In the genomic region with DNA sequence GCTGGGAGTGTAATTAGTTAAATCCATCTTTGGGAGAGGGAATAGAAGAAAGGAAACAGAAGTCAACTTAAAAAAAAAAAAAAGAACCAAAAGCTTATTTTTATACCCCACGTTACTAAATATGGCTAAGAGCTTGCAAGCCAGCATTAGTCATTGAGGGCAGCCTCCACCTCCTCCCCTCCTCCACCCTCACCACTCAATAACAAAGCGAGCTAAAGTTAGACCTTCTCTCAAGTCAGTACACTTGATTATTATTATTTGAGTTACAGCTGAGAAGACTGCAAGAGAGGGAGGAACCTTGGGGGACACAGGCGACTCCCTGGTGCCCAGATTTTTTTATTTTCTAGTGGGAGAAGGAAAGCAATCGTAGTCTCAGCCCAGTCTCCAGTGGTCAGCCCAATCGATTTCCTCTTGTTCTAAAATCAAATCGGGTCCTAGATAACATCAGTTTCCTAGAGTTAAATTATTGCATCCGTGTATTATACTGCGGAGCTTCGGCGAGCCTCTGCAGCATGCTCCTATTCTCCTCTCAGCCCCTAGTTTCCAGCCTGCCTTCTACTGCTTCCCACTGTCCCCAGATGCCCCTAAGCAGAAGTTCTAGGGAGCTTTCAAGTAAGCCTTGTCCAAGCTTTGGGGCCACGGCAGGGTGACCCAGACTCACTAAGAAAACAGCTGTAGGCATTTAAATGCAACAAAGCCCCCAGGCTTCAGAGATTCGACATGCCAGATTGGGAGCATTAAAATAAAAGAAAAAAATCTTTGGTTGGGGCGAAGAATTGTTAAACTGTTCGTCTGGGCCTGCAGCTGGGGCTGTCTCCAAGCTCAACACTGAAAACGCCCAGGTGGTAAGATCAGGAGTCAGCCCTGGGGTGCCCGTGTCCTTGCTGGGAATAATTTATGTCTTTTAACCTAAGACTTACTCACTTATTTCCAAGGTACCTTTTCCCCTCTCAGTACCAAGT, we compare ENCODE assay signal across 8 mouse cellular contexts.
A peak's percentile ranks its signal among the peaks of the same experiment; 100 is the strongest.
DNase-seq lines count a peak whose midpoint lies in the region; ATAC-seq and TF ChIP-seq lines count a peak whose summit lies in the region.

No protein-coding gene starts in this region.

- H3K36me3 ChIP-seq in heart, embryonic 10.5 days: no peaks in the 10 kb centered on the region
- no peaks in the 10 kb centered on the region for H3K36me3 ChIP-seq in midbrain, embryonic 11.5 days (ENCODE audit: control insufficient read depth, insufficient read depth, low read length)

- 44% methylated on average over 16 of the region's 16 CpGs for WGBS in heart, embryonic 10.5 days
- WGBS in midbrain, embryonic 11.5 days: 51% methylated on average over 16 of the region's 16 CpGs

- no peak overlapping the region for H3K4me3 ChIP-seq in heart, embryonic 10.5 days
- no peak overlapping the region for H3K4me3 ChIP-seq in midbrain, embryonic 11.5 days (ENCODE audit: low read depth, low read length)
- no peak overlapping the region for H3K4me3 ChIP-seq in layer of hippocampus, adult 2 months

- H3K4me1 ChIP-seq in heart, embryonic 10.5 days: peaks cover 26% of the 10 kb centered on the region
- peaks cover 9% of the 10 kb centered on the region; the same call in 1 of the 2 replicates for H3K4me1 ChIP-seq in midbrain, embryonic 11.5 days (ENCODE audit: control insufficient read depth, insufficient read depth, low read length)

- no peak overlapping the region for H3K9ac ChIP-seq in midbrain, embryonic 11.5 days (ENCODE audit: low read length)

- ATAC-seq in midbrain, embryonic 11.5 days (ENCODE audit: low FRiP score): peak; percentile 77
- ATAC-seq in erythroid progenitor cell, adult 5-6 weeks (replicated peaks; ENCODE audit: low FRiP score, poor library complexity, severe bottlenecking): no peak

- DNase-seq in heart, embryonic 10.5 days (ENCODE audit: low spot score): no peak
- no peak for DNase-seq in heart, adult 11 months
- DNase-seq in brain, adult 2 months (ENCODE audit: low read depth, low spot score): peak; percentile 90
- DNase-seq in kidney, adult 8-10 months: peak; percentile 35 to 75
- DNase-seq in midbrain, embryonic 11.5 days (ENCODE audit: low spot score, missing footprints): peak; percentile 85
- no peak for DNase-seq in layer of hippocampus, adult 2 months (ENCODE audit: low spot score in 2 of 2)
- DNase-seq in ovary, postnatal 14 days (ENCODE audit: low spot score): no peak

- H3K9me3 ChIP-seq in heart, embryonic 10.5 days: no peaks in the 10 kb centered on the region
- H3K9me3 ChIP-seq in midbrain, embryonic 11.5 days (ENCODE audit: control insufficient read depth, low read length): no peaks in the 10 kb centered on the region

- no peak for TF ChIP-seq CTCF in layer of hippocampus, adult 2 months (conservative IDR thresholded peaks at IDR 0.05)

- no peak overlapping the region for H3K4me2 ChIP-seq in midbrain, embryonic 11.5 days

- H3K27me3 ChIP-seq in heart, embryonic 10.5 days (ENCODE audit: insufficient read depth, poor library complexity, severe bottlenecking): no peaks in the 10 kb centered on the region
- H3K27me3 ChIP-seq in midbrain, embryonic 11.5 days (ENCODE audit: control insufficient read depth, insufficient read depth, low read length): no peaks in the 10 kb centered on the region

- H3K27ac ChIP-seq in heart, embryonic 10.5 days: peak overlapping the region; percentile 78
- H3K27ac ChIP-seq in midbrain, embryonic 11.5 days (ENCODE audit: low read depth, low read length): no peak overlapping the region
- H3K27ac ChIP-seq in layer of hippocampus, adult 2 months: no peak overlapping the region

Comparison
In these comparisons a context has a peak if more than half of its experiments do, and no peak if none do; other contexts are left out.
1. DNase-seq: peak in brain, adult 2 months (single experiment), kidney, adult 8-10 months (2 of 2) and midbrain, embryonic 11.5 days (single experiment); none in heart, embryonic 10.5 days (single experiment), heart, adult 11 months (single experiment), layer of hippocampus, adult 2 months (0 of 2) and ovary, postnatal 14 days (single experiment).